Mouse (Mus musculus) intestine, postnatal 0 days (tissue): Measurements from ENCODE around the gene Tstd2. TPM values are rescaled to one million over a fixed set of nuclear protein-coding genes. Genes with fewer than 3 reads are reported as not detected.

Experiments
- ATAC-seq: fragments of 200-750 bp; cut with Nextera tagmentation; 2 replicates; pipeline ENCODE4 v1.8.0; 2017; ENCODE audit warnings: mild to moderate bottlenecking, moderate TSS enrichment, moderate library complexity
- H3K27ac ChIP-seq: fragments of 300-500 bp; sonication (generic); 2 replicates; pipeline ENCODE4 v1.5.1; 2014; ENCODE audit warnings: mild to moderate bottlenecking, low read depth, low read length, moderate library complexity
- H3K27me3 ChIP-seq: fragments of 300-500 bp; sonication (generic); replicated peaks from 2 replicates; pipeline ENCODE4 v1.6.1; 2014; ENCODE audit warnings: low read length, mixed read lengths; ENCODE audit not compliant: control insufficient read depth, insufficient read depth
- H3K36me3 ChIP-seq: fragments of 300-500 bp; sonication (generic); 2 replicates; pipeline ENCODE4 v1.6.1; 2014; ENCODE audit warnings: mild to moderate bottlenecking, moderate library complexity; ENCODE audit not compliant: control insufficient read depth, insufficient read depth
- H3K4me1 ChIP-seq: fragments of 300-500 bp; sonication (generic); replicated peaks from 2 replicates; pipeline ENCODE4 v1.6.1; 2014; ENCODE audit warnings: antibody characterized with exemption, low read length, mixed read lengths; ENCODE audit not compliant: control insufficient read depth, insufficient read depth
- H3K4me2 ChIP-seq: fragments of 300-500 bp; sonication (generic); replicated peaks from 2 replicates; pipeline ENCODE4 v1.6.1; 2014; ENCODE audit warnings: low read depth, mild to moderate bottlenecking, moderate library complexity
- H3K4me3 ChIP-seq: fragments of 300-500 bp; sonication (generic); 2 replicates; pipeline ENCODE4 v1.5.1; 2014; ENCODE audit warnings: low read depth, low read length
- H3K9ac ChIP-seq: fragments of 300-500 bp; sonication (generic); 2 replicates; pipeline ENCODE4 v1.6.1; 2014; ENCODE audit warnings: mild to moderate bottlenecking, low read depth, low read length
- H3K9me3 ChIP-seq: fragments of 300-500 bp; sonication (generic); 2 replicates; pipeline ENCODE4 v1.6.1; 2016; ENCODE audit warnings: mixed run types; ENCODE audit not compliant: control insufficient read depth
- CTCF ChIP-seq: sonication (generic); IDR thresholded peaks from 2 replicates; pipeline ENCODE4 v1.5.1; 2016; ENCODE audit warnings: low read depth, mild to moderate bottlenecking, control low read depth, antibody characterized with exemption, moderate library complexity
- WGBS: fragments of 180-500 bp; shearing (Covaris S2); extraction: QIAGEN DNeasy Blood & Tissue Kit; methylation state at CpG from one replicate; pipeline ENCODE4 v1.1.7; 2014; 5-methylcytosine and 5-hydroxymethylcytosine counted together
- polyA plus RNA-seq: library from polyadenylated mRNA; unstranded; fragments of >200 nt; fragmentation: Nextera tagmentation; extraction: Ambion mirVana; gene quantifications from 2 replicates; pipeline ENCODE4 v1.2.1, GENCODE M21; 2015

Gene Tstd2
- polyA plus RNA-seq: 10.4 and 13.9 TPM in 2 replicates

- Histone ChIP-seq H3K4me1 (no peaks in the 10 kb centered on the region; the same call in 1 of the 2 replicates), H3K4me2 (peak within 1 kb of the TSS; percentile 74), H3K9ac (peak within 1 kb of the TSS; percentile 88), H3K36me3 (peaks cover 17% of the 10 kb centered on the region), H3K27ac (peak within 1 kb of the TSS; percentile 99), H3K9me3 (no peaks in the 10 kb centered on the region), H3K27me3 (no peaks in the 10 kb centered on the region), H3K4me3 (peak within 1 kb of the TSS; percentile 92)
- 0 out of 2 replicates have a peak, but pooled peaks have one; percentile 2 for TF ChIP-seq CTCF
- WGBS: under 1% methylated on average over 88 of the region's 90 CpGs
- peak; percentile 89 for ATAC-seq
Measured at GRCm38 (mm10) chr4:46138287-46139222, at the start of gene Tstd2, which contains the start of gene Ncbp1. Gene Tstd2 (minus strand): TSS chr4:46138694. Gene Ncbp1 (plus strand): TSS chr4:46138613.

- no peak overlapping the region for H3K4me2 ChIP-seq
- no peaks in the 10 kb centered on the region for H3K9me3 ChIP-seq
- H3K4me3 ChIP-seq: no peak overlapping the region
- H3K27ac ChIP-seq: no peak overlapping the region
- TF ChIP-seq CTCF: no peak
- no peak overlapping the region for H3K9ac ChIP-seq
- ATAC-seq: no peak
- H3K36me3 ChIP-seq: peaks cover 63% of the 10 kb centered on the region
- WGBS: 75% methylated on average over 3 of the region's 3 CpGs
- H3K27me3 ChIP-seq: no peaks in the 10 kb centered on the region
- no peaks in the 10 kb centered on the region for H3K4me1 ChIP-seq
Measured at GRCm38 (mm10) chr4:46186466-46186865, 48.0 kb upstream of the Tstd2 start.

GRCm38 (mm10) chr4:46185890-46186289 lies 47.4 kb upstream of the Tstd2 start:
- Histone ChIP-seq H3K9me3 (no peaks in the 10 kb centered on the region), H3K27me3 (no peaks in the 10 kb centered on the region), H3K9ac (no peak overlapping the region), H3K4me3 (no peak overlapping the region), H3K36me3 (peaks cover 63% of the 10 kb centered on the region), H3K4me1 (no peaks in the 10 kb centered on the region), H3K27ac (no peak overlapping the region), H3K4me2 (no peak overlapping the region)
- no peak for ATAC-seq
- TF ChIP-seq CTCF: no peak
- WGBS: 84% methylated on average over 9 of the region's 9 CpGs

- Histone ChIP-seq H3K4me1 (no peaks in the 10 kb centered on the region), H3K27me3 (no peaks in the 10 kb centered on the region), H3K36me3 (peaks cover 61% of the 10 kb centered on the region), H3K4me3 (no peak overlapping the region), H3K9ac (no peak overlapping the region), H3K9me3 (no peaks in the 10 kb centered on the region), H3K27ac (no peak overlapping the region), H3K4me2 (no peak overlapping the region)
- no peak for TF ChIP-seq CTCF
- WGBS: 62% methylated on average over 8 of the region's 8 CpGs
- no peak for ATAC-seq
Measured at GRCm38 (mm10) chr4:46185423-46185822, 46.9 kb upstream of the Tstd2 start.

DNA sequence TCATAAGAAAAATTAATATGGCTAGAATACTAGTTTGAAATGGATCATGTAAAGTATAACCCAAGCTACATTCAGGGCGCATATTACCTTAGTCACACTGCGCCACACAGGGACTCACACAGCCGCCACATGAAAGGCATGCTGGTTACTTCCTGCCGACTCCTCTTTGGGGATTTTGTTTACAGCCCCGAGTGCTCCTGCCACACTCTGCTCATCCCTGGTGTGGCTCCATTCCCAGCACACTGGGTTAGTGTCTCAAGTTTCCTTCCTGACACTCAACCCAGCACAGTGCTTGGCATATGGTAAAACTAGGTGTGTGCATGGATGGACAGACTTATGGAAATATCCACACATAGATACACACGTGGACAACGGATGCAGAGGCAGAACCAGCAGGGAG lies 43.7 kb upstream of the Tstd2 start:
- Histone ChIP-seq H3K4me2 (no peak overlapping the region), H3K9ac (no peak overlapping the region), H3K4me1 (no peaks in the 10 kb centered on the region), H3K27ac (no peak overlapping the region), H3K36me3 (peaks cover 77% of the 10 kb centered on the region), H3K27me3 (no peaks in the 10 kb centered on the region), H3K4me3 (no peak overlapping the region), H3K9me3 (no peaks in the 10 kb centered on the region)
- TF ChIP-seq CTCF: no peak
- no peak for ATAC-seq
- WGBS: 88% methylated on average over 7 of the region's 7 CpGs

DNA sequence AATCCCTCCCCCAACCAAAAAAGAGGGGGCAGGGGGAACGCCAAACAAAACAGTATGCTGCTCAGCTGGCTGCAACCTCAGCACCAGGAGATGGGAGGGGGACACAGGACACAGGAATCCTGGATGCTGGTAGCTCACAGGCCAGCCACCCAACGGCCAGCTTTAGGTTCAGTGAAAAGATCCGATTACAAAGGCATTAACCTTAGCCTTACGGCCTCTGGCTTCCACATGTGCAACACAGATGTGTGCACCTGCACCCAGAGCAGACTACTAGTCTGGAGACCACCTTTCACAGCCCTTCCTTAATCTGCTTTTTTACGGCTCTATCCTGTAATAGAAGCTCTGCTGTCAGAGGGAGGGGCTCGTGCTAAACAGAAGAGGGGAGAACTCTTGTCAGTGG lies 42.7 kb upstream of the Tstd2 start:
- Histone ChIP-seq H3K4me2 (no peak overlapping the region), H3K4me3 (no peak overlapping the region), H3K36me3 (peaks cover 81% of the 10 kb centered on the region), H3K27ac (no peak overlapping the region; the same call in 1 of the 2 replicates), H3K27me3 (no peaks in the 10 kb centered on the region), H3K9me3 (no peaks in the 10 kb centered on the region), H3K4me1 (no peaks in the 10 kb centered on the region), H3K9ac (no peak overlapping the region)
- no peak for ATAC-seq
- TF ChIP-seq CTCF: no peak
- WGBS: 70% methylated on average over 6 of the region's 6 CpGs
